Mouse (Mus musculus) erythroblast, embryonic 14.5 days (primary cell): Measurements from ENCODE around the gene Hmgcs1. TPM values are rescaled to one million over a fixed set of nuclear protein-coding genes. Genes with fewer than 3 reads are reported as not detected.
A peak's percentile ranks its signal among the peaks of the same experiment; 100 is the strongest.

ENCODE experiments used
- H3K27me3 ChIP-seq: 2 replicates; pipeline ENCODE4 v1.6.1; 2012; ENCODE audit warnings: inconsistent platforms; ENCODE audit not compliant: control insufficient read depth
- H3K36me3 ChIP-seq: 2 replicates; pipeline ENCODE4 v1.6.1; 2012; ENCODE audit warnings: mild to moderate bottlenecking, inconsistent platforms; ENCODE audit not compliant: control insufficient read depth
- H3K4me1 ChIP-seq: 2 replicates; pipeline ENCODE4 v1.6.1; 2012; ENCODE audit warnings: inconsistent platforms; ENCODE audit not compliant: control insufficient read depth
- H3K4me3 ChIP-seq: replicated peaks from 2 replicates; pipeline ENCODE3; 2012; ENCODE audit warnings: moderate library complexity, mild to moderate bottlenecking, inconsistent platforms
- H3K9me3 ChIP-seq: 2 replicates; pipeline ENCODE4 v1.6.1; 2012; ENCODE audit warnings: low read length, inconsistent platforms, mixed read lengths; ENCODE audit not compliant: control insufficient read depth
- GATA1 ChIP-seq: IDR thresholded peaks from 2 replicates; pipeline ENCODE4 v1.6.1; 2012; ENCODE audit warnings: low read length, inconsistent platforms, mixed read lengths
- TAL1 ChIP-seq: IDR thresholded peaks from 3 replicates; pipeline ENCODE4 v1.6.1; 2012; ENCODE audit warnings: low read length, inconsistent platforms, mixed read lengths
- polyA plus RNA-seq: library from polyadenylated mRNA; stranded (reverse); fragments of >175 nt; gene quantifications from 2 replicates; pipeline ENCODE4 v1.2.3, GENCODE M21; 2012

The Hmgcs1 gene
- polyA plus RNA-seq, 1 experiment, result 0.04 TPM

- Histone ChIP-seq H3K27me3 (no peaks in the 10 kb centered on the region), H3K4me3 (no peak overlapping the region), H3K4me1 (no peaks in the 10 kb centered on the region), H3K9me3 (no peaks in the 10 kb centered on the region), H3K36me3 (no peaks in the 10 kb centered on the region)
- TF ChIP-seq GATA1 (no peak), TAL1 (no peak)
These were observed 41.3 kb downstream of the Hmgcs1 start for GRCm38 (mm10) chr13:119731448-119731847.

DNA sequence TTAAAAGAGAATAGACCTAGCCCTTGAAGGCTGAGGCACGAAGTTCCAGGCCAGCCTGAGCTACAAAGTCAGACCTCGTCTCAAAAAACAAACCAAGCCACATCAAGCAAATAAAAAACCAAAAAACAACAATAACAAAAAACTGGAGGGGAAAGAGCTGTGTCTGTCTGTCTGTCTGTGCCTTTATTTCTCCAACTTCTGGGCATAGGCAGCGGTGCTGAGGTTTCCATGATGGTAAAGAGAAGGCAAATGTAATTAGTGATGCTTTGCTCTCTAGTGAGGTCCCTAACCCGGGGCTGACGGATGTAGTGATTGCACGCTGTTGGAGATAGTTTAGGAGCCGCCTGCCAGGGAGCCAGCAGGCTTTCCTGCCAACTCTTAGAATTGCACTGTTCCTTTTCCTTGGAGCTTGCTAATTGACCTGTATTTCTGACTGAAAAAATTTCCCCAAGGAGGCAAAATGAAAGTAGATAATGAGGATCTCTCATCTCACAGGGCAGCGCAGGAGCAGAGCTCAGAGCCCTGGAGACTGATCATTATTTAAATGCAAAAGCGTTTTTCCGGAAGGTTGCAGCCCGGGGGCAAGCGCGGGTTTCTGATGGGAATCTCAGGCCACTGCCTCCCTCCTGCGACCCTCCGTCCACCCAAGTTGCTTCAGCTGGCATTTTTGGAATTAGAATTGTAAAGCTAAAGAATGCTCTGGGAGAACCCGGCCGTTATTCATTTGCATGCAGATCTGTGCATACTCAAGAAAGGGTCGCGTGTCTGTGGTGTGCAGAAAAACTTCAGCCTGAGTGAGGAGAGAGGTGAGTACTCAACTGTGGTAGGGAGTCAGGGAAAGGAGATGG lies 51.4 kb downstream of the Hmgcs1 start:
- H3K27me3 ChIP-seq, result no peaks in the 10 kb centered on the region; the same call in none of the 2 replicates
- no peak overlapping the region for H3K4me3 ChIP-seq
- no peaks in the 10 kb centered on the region for H3K9me3 ChIP-seq
- no peaks in the 10 kb centered on the region for H3K36me3 ChIP-seq
- no peaks in the 10 kb centered on the region for H3K4me1 ChIP-seq
- no peak for TF ChIP-seq TAL1
- no peak for TF ChIP-seq GATA1

GRCm38 (mm10) chr13:119742711-119743415 lies 52.7 kb downstream of the Hmgcs1 start:
- H3K36me3 ChIP-seq, result no peaks in the 10 kb centered on the region
- no peaks in the 10 kb centered on the region for H3K9me3 ChIP-seq
- H3K4me3 ChIP-seq, result no peak overlapping the region
- TF ChIP-seq TAL1 (no peak), GATA1 (no peak)
- H3K4me1 ChIP-seq, result no peaks in the 10 kb centered on the region
- no peaks in the 10 kb centered on the region; the same call in none of the 2 replicates for H3K27me3 ChIP-seq

DNA sequence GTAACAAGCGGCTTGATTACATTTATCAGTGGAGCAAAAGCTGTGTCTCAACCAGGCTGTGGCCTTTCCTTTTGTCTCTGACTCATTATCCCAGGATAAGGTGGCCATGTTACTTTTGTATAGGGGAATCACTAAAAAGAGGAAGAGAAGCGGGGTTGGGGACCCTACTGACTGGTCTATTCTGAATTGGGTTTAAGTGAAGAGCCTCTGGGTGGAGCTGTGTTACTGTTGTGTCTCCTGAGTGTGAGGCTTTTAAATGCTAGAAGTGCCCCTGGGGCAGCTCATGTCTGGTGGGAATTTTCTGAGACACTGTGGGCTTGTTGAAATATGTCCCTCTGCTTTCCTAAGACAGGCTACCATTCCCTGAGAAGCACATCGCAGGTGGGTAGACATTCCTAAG lies 53.3 kb downstream of the Hmgcs1 start:
- H3K4me1 ChIP-seq, result no peaks in the 10 kb centered on the region
- H3K9me3 ChIP-seq, result no peaks in the 10 kb centered on the region
- H3K36me3 ChIP-seq, result no peaks in the 10 kb centered on the region
- no peaks in the 10 kb centered on the region; the same call in none of the 2 replicates for H3K27me3 ChIP-seq
- TF ChIP-seq GATA1, result no peak
- TF ChIP-seq TAL1, result no peak
- H3K4me3 ChIP-seq, result no peak overlapping the region

DNA sequence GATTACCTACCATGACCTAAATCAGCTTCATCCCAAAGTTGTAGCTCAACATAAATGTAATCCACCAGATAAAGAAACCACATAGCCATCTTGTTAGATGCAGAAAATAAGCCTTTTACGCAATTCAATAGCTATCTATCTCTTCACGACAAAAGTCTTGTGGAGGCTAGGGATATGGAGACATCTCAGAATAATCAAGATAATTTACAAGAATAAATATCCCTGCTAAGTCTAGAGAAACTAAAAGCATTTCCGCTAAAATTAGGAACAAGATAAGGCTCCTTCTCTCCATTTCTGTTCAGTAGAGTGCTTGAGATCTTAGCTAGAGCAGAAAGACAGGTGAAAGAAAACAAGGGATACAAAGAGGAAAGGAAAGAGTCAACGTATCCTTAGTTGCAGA lies 56.8 kb downstream of the Hmgcs1 start:
- Histone ChIP-seq H3K36me3 (no peaks in the 10 kb centered on the region), H3K4me1 (no peaks in the 10 kb centered on the region), H3K9me3 (no peaks in the 10 kb centered on the region), H3K4me3 (no peak overlapping the region), H3K27me3 (no peaks in the 10 kb centered on the region; the same call in none of the 2 replicates)
- TF ChIP-seq GATA1, result no peak
- TF ChIP-seq TAL1, result no peak

DNA sequence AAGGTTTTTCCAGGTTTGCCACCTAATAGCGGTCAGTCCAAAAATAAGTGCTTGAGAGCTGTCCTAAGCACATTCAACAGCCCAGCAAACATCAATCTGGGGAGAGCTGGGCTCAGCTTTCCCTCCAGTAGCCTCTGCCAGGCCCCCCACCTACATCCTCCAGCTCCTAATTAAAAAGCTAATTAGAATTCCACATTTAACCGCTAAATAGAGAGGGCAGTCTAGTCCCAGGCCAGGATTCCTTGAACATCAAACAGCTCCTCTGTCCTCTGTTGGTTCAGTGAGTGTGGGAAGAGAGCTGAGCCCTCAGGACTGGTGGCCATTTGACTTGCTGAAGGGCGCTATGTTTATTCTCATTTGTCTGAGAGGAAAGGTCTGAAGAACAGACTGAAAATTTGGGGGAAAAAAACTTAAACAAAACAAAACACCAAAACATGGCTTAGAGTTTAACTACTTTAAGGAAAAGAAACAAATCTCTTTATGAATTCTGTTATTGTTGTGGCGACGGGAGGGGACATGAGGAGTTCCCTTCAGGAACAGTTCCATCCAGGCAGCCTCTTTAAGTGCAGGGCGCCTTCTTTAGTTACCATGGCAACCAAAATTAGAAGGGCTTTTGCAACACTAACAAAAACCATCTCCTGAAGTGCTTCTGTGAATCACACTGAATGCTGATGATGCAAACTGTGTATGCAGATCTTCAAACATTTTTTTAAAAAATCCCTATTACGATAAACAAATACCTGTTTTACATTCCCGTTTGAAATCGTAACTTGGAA lies 63.9 kb downstream of the Hmgcs1 start:
- TF ChIP-seq TAL1, result no peak
- TF ChIP-seq GATA1, result no peak
- H3K4me1 ChIP-seq, result peaks cover 3% of the 10 kb centered on the region

GRCm38 (mm10) chr13:119754635-119755020 lies 64.4 kb downstream of the Hmgcs1 start:
- Histone ChIP-seq H3K27me3 (peaks cover 29% of the 10 kb centered on the region), H3K36me3 (no peaks in the 10 kb centered on the region), H3K4me3 (no peak overlapping the region), H3K4me1 (peaks cover 3% of the 10 kb centered on the region), H3K9me3 (no peaks in the 10 kb centered on the region)
- TF ChIP-seq TAL1 (no peak), GATA1 (no peak)

More for the DNA sequence above, 63.9 kb downstream of the Hmgcs1 start:
- no peaks in the 10 kb centered on the region for H3K9me3 ChIP-seq
- peaks cover 29% of the 10 kb centered on the region for H3K27me3 ChIP-seq
- H3K4me3 ChIP-seq, result no peak overlapping the region
- no peaks in the 10 kb centered on the region for H3K36me3 ChIP-seq

DNA sequence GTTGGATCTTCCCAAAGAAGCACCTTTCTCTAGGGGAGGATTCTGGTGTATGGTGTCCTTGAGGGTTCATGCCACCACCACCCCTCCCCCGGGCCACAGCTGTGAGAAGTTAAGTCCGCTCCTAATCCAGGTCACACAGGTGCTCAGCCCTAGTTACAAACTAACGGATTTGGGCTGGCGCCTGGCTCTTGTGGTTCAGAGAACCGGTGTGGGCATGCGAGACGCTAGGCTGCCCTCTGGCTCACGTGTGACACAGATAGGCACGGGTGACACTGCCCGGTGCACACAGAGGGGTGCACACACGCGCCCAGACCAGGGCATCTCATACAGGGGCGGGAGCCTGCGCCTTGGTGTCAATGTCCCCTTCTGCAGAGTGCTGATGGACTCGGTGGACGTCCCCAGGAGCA lies 65.0 kb downstream of the Hmgcs1 start:
- Histone ChIP-seq H3K27me3 (peaks cover 29% of the 10 kb centered on the region), H3K9me3 (no peaks in the 10 kb centered on the region), H3K4me1 (peaks cover 3% of the 10 kb centered on the region), H3K36me3 (no peaks in the 10 kb centered on the region), H3K4me3 (peak overlapping the region; percentile 32)
- TF ChIP-seq GATA1, result no peak
- TF ChIP-seq TAL1, result no peak
